Mouse (Mus musculus) lung, adult 2 months (tissue): ENCODE measurements at regions not wholly inside any gene's neighbourhood (a gene's known extent, or its start where the extent isn't known, plus 50 kb on each side); places are given as distances from the start of the nearest gene placed in this dataset.

Source experiments
- DNase-seq: peaks from one replicate; pipeline ENCODE4 v3.0.0; 2022
- H3K4me1 ChIP-seq: fragments of 200-500 bp; 2 replicates; pipeline ENCODE4 v1.6.1; 2011; ENCODE audit warnings: low read length; ENCODE audit not compliant: control insufficient read depth, insufficient read depth
- H3K4me3 ChIP-seq: fragments of 200-500 bp; replicated peaks from 2 replicates; pipeline ENCODE3; 2011; ENCODE audit warnings: low read depth, mild to moderate bottlenecking, control low read depth, low read length; ENCODE audit errors: extremely low read depth
- CTCF ChIP-seq: fragments of 200-500 bp; IDR thresholded peaks from 2 replicates; pipeline ENCODE4 v1.5.1; 2011; ENCODE audit warnings: mild to moderate bottlenecking, low read length, control low read depth; ENCODE audit not compliant: insufficient read depth
- POLR2A ChIP-seq: fragments of 200-500 bp; IDR thresholded peaks from 2 replicates; pipeline ENCODE4 v1.6.1; 2011; ENCODE audit warnings: low read depth, mild to moderate bottlenecking, control low read depth, low read length, borderline replicate concordance; ENCODE audit errors: extremely low read depth
- WGBS: fragments of 180-500 bp; shearing (Covaris S2); methylation state at CpG from one replicate; pipeline ENCODE4 v1.1.7; 2018; 5-methylcytosine and 5-hydroxymethylcytosine counted together

GRCm38 (mm10) chr8:127836410-127837206 is 521.8 kb upstream of the Nrp1 start:
- no peak overlapping the region for H3K4me3 ChIP-seq
- TF ChIP-seq CTCF, result no peak
- no peak for TF ChIP-seq POLR2A
- DNase-seq, result no peak
- no peaks in the 10 kb centered on the region for H3K4me1 ChIP-seq
- 70% methylated on average over 6 of the region's 6 CpGs for WGBS

DNA sequence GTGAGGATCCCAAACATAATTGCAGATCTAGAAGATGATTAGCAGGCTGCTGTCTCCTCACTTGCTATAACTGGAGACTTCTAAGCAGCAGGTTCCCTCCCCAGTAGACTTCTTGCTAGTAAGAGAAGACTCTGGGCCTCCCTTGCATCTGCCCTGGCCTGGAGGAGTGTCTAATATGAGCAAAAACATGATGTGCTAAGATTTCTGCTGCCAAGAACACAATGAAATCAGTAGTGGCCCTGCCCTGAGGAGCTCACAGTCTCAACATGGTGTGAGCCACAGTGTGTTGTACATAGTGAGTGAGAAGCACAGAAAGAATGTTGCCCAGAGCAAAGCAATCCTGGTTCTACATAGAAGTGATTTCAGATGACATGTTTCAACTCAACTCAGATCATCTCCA is 520.1 kb upstream of the Nrp1 start:
- H3K4me3 ChIP-seq, result no peak overlapping the region
- TF ChIP-seq POLR2A, result no peak
- no peak for TF ChIP-seq CTCF
- DNase-seq, result no peak
- no peaks in the 10 kb centered on the region for H3K4me1 ChIP-seq

DNA sequence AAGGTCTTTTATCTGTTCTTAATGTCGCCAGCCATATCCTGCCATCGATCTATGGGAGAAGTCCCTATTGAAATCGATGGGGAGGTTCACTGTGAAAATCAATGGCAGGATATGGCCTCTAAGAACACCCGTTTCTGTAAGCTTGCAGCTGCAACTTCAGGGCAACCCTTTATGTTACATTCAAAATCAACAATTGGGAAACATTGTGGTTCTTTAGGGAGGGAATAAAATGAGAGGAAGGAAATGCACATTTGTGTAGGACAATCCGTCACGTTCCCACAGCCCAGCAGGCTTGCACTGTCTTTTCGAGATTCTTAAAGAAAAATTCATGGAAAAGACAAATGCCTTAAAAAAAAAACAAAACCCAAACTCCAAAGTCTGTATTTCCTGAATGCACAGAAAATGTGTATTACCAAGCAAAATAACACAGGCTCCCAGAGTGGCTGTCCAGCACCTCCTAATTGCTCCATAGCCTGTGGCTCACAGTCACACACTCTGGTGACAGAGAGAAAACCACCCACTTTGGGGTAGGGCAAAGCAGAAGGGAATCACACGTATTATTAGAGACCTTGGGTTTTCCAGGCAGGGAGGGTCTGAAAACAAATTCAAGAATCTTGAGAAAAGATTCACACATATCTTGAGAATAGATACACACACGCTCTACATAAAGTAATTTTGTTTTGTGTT is 510.9 kb upstream of the Nrp1 start:
- DNase-seq, result no peak
- H3K4me1 ChIP-seq, result peaks cover 2% of the 10 kb centered on the region
- TF ChIP-seq POLR2A (no peak), CTCF (no peak)
- 56% methylated on average over 9 of the region's 9 CpGs for WGBS
- H3K4me3 ChIP-seq, result no peak overlapping the region

DNA sequence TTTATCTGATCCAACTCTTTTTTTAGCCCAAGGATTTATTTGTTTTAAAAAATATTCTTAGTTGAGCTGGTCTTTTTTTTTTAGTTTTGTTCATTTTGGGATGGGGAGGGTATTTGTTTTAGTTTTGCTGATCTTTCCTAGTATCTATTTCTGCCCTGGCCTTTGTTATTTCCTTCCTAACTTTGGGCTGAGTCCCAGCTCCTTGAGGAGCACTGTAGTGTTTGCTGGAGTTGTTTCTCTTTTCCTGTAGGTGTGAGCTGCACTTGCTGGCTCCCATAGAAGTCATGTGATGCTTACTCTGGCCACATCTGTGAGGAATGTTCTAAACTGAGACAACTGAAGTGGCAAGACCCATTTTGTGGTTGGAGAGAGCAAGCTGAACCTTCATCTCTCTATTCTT is 508.5 kb upstream of the Nrp1 start:
- TF ChIP-seq POLR2A (no peak), CTCF (no peak)
- H3K4me1 ChIP-seq, result peaks cover 2% of the 10 kb centered on the region
- H3K4me3 ChIP-seq, result no peak overlapping the region
- DNase-seq, result peak; percentile 38

GRCm38 (mm10) chr8:127855653-127856300 is 502.6 kb upstream of the Nrp1 start:
- 27% methylated on average over 4 of the region's 4 CpGs for WGBS
- Histone ChIP-seq H3K4me1 (peaks cover 13% of the 10 kb centered on the region), H3K4me3 (no peak overlapping the region)
- TF ChIP-seq CTCF, result no peak
- no peak for TF ChIP-seq POLR2A
- DNase-seq, result no peak

DNA sequence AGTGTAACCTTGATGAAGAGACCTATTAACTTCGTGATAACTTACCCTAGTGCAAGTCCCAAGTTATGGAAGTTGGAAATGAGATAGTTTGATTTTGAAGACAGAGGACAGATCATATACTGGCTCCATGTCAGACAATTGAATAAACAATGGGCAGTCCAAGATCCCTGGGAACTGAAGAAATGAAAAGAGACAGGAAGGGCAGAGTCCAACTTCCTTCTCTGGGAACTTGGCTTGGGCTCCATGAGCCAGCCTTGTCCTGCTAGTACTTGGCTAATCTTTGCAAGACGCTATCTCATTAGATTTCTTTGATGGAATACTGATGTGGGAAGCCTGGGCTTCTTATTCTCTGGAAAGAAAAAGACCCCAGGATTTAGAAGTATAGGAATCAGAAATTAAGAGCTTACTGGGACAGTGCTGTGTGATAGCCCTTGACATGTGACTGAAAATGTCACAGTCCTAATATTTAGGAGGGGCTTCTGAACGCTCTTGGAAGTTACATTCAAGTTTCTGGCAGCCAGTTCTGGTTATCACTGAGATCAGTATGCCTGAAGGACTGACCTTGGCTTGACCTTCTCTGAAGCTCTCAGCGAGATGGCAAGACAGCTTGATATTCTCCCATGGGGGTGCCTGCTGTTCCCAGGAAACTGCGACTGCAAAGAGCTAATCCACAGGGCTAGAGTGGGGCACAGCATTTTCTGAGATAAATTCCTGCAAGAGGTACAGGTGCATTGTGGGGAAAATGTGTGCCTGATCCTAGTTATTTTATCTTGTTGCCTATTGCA is 501.9 kb upstream of the Nrp1 start:
- DNase-seq, result no peak
- TF ChIP-seq CTCF, result no peak
- Histone ChIP-seq H3K4me1 (peaks cover 14% of the 10 kb centered on the region), H3K4me3 (no peak overlapping the region)
- 21% methylated on average over 5 of the region's 5 CpGs for WGBS

DNA sequence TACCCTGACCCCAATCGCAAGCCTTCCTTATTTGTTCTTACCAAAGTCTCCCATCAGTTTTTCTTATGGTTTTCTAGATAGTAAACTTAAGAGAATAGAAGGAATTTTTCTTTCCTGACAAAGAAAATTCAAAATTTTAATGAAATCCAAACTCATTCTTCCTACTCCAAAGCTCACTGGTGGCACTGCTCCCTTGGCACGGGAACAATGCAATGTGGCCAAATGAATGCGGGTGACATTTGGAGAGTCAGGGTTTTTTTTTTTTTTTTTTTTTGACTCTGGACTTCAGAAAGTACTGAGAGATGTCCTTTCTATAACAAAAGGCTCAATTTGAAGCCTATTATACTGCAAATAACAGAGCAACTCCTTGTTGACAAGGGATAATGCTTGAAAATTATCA is 499.4 kb upstream of the Nrp1 start:
- 61% methylated on average over 3 of the region's 3 CpGs for WGBS
- Histone ChIP-seq H3K4me3 (no peak overlapping the region), H3K4me1 (peaks cover 14% of the 10 kb centered on the region)
- DNase-seq, result no peak
- TF ChIP-seq CTCF (no peak), POLR2A (no peak)

DNA sequence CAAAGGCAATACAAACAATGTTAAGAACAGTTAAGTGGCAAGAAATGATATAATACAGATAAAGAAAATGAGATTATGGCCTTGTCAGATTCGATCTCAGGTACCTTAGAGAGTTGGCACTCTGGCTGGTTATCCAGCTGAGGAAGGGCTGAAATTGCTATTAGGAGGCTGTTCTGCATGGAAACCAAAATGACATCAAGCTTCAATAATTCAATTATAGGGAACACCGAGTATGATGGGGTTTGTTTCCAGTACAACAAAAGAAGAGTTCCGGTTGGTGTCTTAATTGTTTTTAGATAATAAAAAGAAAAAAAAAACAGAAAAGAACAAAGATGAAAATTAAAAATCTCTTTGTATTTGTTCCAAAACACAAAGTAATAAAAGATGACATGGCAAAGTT is 498.0 kb upstream of the Nrp1 start:
- Histone ChIP-seq H3K4me3 (no peak overlapping the region), H3K4me1 (peaks cover 14% of the 10 kb centered on the region)
- TF ChIP-seq CTCF (no peak), POLR2A (no peak)
- no peak for DNase-seq
- 79% methylated on average over 3 of the region's 3 CpGs for WGBS

- WGBS, result 23% methylated on average over 3 of the region's 3 CpGs
- no peak for DNase-seq
- no peak overlapping the region for H3K4me3 ChIP-seq
These were observed 497.5 kb upstream of the Nrp1 start for GRCm38 (mm10) chr8:127860891-127861290.

More at GRCm38 (mm10) chr8:127860891-127861290, 497.5 kb upstream of the Nrp1 start:
- TF ChIP-seq POLR2A, result no peak
- TF ChIP-seq CTCF, result no peak
- peaks cover 12% of the 10 kb centered on the region for H3K4me1 ChIP-seq
